ENCODE assay signal across 13 mouse cellular contexts in genomic region chr3:57544154-57544553, GRCm38 (mm10). TPM values are rescaled to one million over a fixed set of nuclear protein-coding genes. Genes with fewer than 3 reads are reported as not detected.
A peak's percentile ranks its signal among the peaks of the same experiment; 100 is the strongest.
DNase-seq lines count a peak whose midpoint lies in the region; ATAC-seq and TF ChIP-seq lines count a peak whose summit lies in the region.
"Had no signal": no experiment of that assay in that cellular context is flagged by ENCODE, and none has a peak within 500 bp of the region (broad histone marks: within the 10 kb centered on the region; RNA-seq: fewer than 3 reads in every experiment).

No protein-coding gene starts in this region.

- H3K9me3 ChIP-seq in neural tube, embryonic 15.5 days (replicated peaks), result no peaks in the 10 kb centered on the region
- H3K9me3 ChIP-seq: embryonic facial prominence, embryonic 13.5 days; limb, embryonic 13.5 days had no signal

- H3K27me3 ChIP-seq in liver, adult 2 months (ENCODE audit: control insufficient read depth, insufficient read depth, low read length), result no peaks in the 10 kb centered on the region
- H3K27me3 ChIP-seq in neural tube, embryonic 15.5 days (replicated peaks), result no peaks in the 10 kb centered on the region
- H3K27me3 ChIP-seq: embryonic facial prominence, embryonic 13.5 days; limb, embryonic 13.5 days had no signal

- WGBS in liver, adult 2 months, result 67% methylated on average over 9 of the region's 9 CpGs
- WGBS in neural tube, embryonic 15.5 days, result 85% methylated on average over 9 of the region's 9 CpGs

- TF ChIP-seq POLR2A in brain, embryonic 14.5 days (IDR thresholded peaks at IDR 0.05; ENCODE audit: borderline replicate concordance, extremely low read depth, insufficient read depth, insufficient read length, poor library complexity, severe bottlenecking), result no peak
- TF ChIP-seq POLR2A in liver, adult 2 months (IDR thresholded peaks at IDR 0.05; ENCODE audit: extremely low read depth, insufficient read depth, low read length), result no peak

- no peak for ATAC-seq in neural tube, embryonic 15.5 days (ENCODE audit: low FRiP score)
- no peak for ATAC-seq in megakaryocyte-erythroid progenitor cell, adult 5-6 weeks (replicated peaks; ENCODE audit: low FRiP score, low TSS enrichment, poor library complexity, severe bottlenecking)

- peaks cover 1% of the 10 kb centered on the region; the same call in 1 of the 2 replicates for H3K4me1 ChIP-seq in liver, adult 2 months (ENCODE audit: control insufficient read depth, insufficient read depth, low read length)
- no peaks in the 10 kb centered on the region for H3K4me1 ChIP-seq in neural tube, embryonic 15.5 days

- no peak overlapping the region for H3K4me3 ChIP-seq in liver, adult 2 months (ENCODE audit: insufficient read depth, low read depth, low read length)
- H3K4me3 ChIP-seq in neural tube, embryonic 15.5 days (replicated peaks), result no peak overlapping the region
- H3K4me3 ChIP-seq: embryonic facial prominence, embryonic 13.5 days; limb, embryonic 13.5 days had no signal

- H3K9ac ChIP-seq in liver, adult 2 months (ENCODE audit: low read depth, low read length), result no peak overlapping the region
- no peak overlapping the region for H3K9ac ChIP-seq in neural tube, embryonic 15.5 days (replicated peaks)
- H3K9ac ChIP-seq: embryonic facial prominence, embryonic 13.5 days; limb, embryonic 13.5 days had no signal

- no peak overlapping the region for H3K4me2 ChIP-seq in neural tube, embryonic 15.5 days
- H3K4me2 ChIP-seq: embryonic facial prominence, embryonic 13.5 days; limb, embryonic 13.5 days had no signal

- DNase-seq in adrenal gland, adult 2 months, result peak; percentile 32
- DNase-seq in adrenal gland, adult 8-10 months, result no peak
- DNase-seq in brain, embryonic 14.5 days (ENCODE audit: low read depth), result peak; percentile 19
- peak; percentile 38 for DNase-seq in kidney, adult 11 months
- DNase-seq in liver, adult 2 months (ENCODE audit: extremely low read depth, low read depth, low spot score), result peak; percentile 18
- DNase-seq in urinary bladder, postnatal 14 days (ENCODE audit: low spot score), result no peak
- DNase-seq: cerebellum, adult 9-10 months; right cerebral cortex, postnatal 4 days; thymus, adult 2 months had no signal

- no peak for TF ChIP-seq CTCF in brain, embryonic 14.5 days (IDR thresholded peaks at IDR 0.05; ENCODE audit: borderline replicate concordance, extremely low read depth, insufficient read depth, insufficient read length)
- TF ChIP-seq CTCF in liver, adult 2 months (IDR thresholded peaks at IDR 0.05; ENCODE audit: low read depth, low read length), result no peak

- no peaks in the 10 kb centered on the region for H3K36me3 ChIP-seq in liver, adult 2 months (ENCODE audit: control insufficient read depth, insufficient read depth, low read length)
- H3K36me3 ChIP-seq in neural tube, embryonic 15.5 days, result no peaks in the 10 kb centered on the region
- H3K36me3 ChIP-seq: embryonic facial prominence, embryonic 13.5 days; limb, embryonic 13.5 days had no signal

- H3K27ac ChIP-seq in liver, adult 2 months (replicated peaks; ENCODE audit: insufficient read depth, low read depth, low read length), result peak overlapping the region; percentile 72
- no peak overlapping the region for H3K27ac ChIP-seq in neural tube, embryonic 15.5 days (replicated peaks)
- H3K27ac ChIP-seq: embryonic facial prominence, embryonic 13.5 days; limb, embryonic 13.5 days had no signal

- peaks cover 7% of the 10 kb centered on the region; the same call in 1 of the 2 replicates for H3K79me2 ChIP-seq in liver, adult 2 months (ENCODE audit: control insufficient read depth, insufficient read depth, low read length)

RNA-seq across cellular contexts. Expression of gene Wwtr1, which starts 31.6 kb away (rescaled TPM):
- 10 to 100 TPM; 34.9 to 38.5 TPM for total RNA-seq in adrenal gland, adult 2 months (2021)
- polyA plus RNA-seq in adrenal gland, adult 2 months (2012; rRNA removed), result 26.6 and 32.0 TPM in 2 replicates
- 10 to 100 TPM; 34.4 to 44.0 (median 37.2) TPM for total RNA-seq in adrenal gland, adult 8-10 months (2022)
- 19.6 and 20.6 TPM in 2 replicates for polyA plus RNA-seq in brain, embryonic 14.5 days (2012; rRNA removed)
- total RNA-seq in liver, adult 2 months (2014; rRNA removed), result 10.5 and 11.9 TPM in 2 replicates
- polyA plus RNA-seq in liver, adult 2 months (2012; rRNA removed), result 4.9 and 5.4 TPM in 2 replicates
- polyA plus RNA-seq in neural tube, embryonic 15.5 days (2015; fragmentation: Nextera tagmentation; extraction: Ambion mirVana), result 8.1 and 10.7 TPM in 2 replicates
- total RNA-seq in megakaryocyte-erythroid progenitor cell, adult 5-6 weeks (2014; fragmentation: Nextera tagmentation), result not detected in 2 replicates
- total RNA-seq in megakaryocyte-erythroid progenitor cell, adult 5-6 weeks (2017), result not detected in 2 replicates

Comparison
In these comparisons a context has a peak if more than half of its experiments do, and no peak if none do; other contexts are left out.
1. DNase-seq: peak in adrenal gland, adult 2 months (single experiment), brain, embryonic 14.5 days (single experiment), kidney, adult 11 months (single experiment) and liver, adult 2 months (single experiment); none in adrenal gland, adult 8-10 months (single experiment) and urinary bladder, postnatal 14 days (single experiment).
2. RNA of gene Wwtr1, which starts 31.6 kb away (total RNA-seq): 34.9 to 38.5 TPM in adrenal gland, adult 2 months, 34.4 to 44.0 TPM in adrenal gland, adult 8-10 months and 10.5 to 11.9 TPM in liver, adult 2 months; not detected in megakaryocyte-erythroid progenitor cell, adult 5-6 weeks; every median in the first group is over 10 times any median in the second.